Mouse (Mus musculus): ENCODE results near the gene Zfp106. TPM values are rescaled to one million over a fixed set of nuclear protein-coding genes. Genes with fewer than 3 reads are reported as not detected.

Zfp106 gene
- polyA plus RNA-seq, 1 experiment from 2014 or later: 15.6 TPM

GRCm38 (mm10) chr2:120499971-120500471 lies 63.6 kb downstream of the Zfp106 start:
- Histone ChIP-seq H3K4me3 (ENCODE audit: low read depth, low read length) (no peak overlapping the region), H3K27me3 (ENCODE audit: control insufficient read depth, insufficient read depth, low read depth, low read length) (no peaks in the 10 kb centered on the region), H3K36me3 (ENCODE audit: control insufficient read depth, insufficient read depth) (no peaks in the 10 kb centered on the region), H3K4me1 (ENCODE audit: control insufficient read depth, low read depth, low read length) (peaks cover 6% of the 10 kb centered on the region; the same call in 1 of the 2 replicates), H3K4me2 (ENCODE audit: low read depth, low read length) (no peak overlapping the region), H3K9me3 (replicated peaks; ENCODE audit: control insufficient read depth, low read length) (no peaks in the 10 kb centered on the region), H3K9ac (ENCODE audit: low read depth, low read length) (no peak overlapping the region), H3K27ac (ENCODE audit: low read length) (no peak overlapping the region)
- WGBS (ENCODE audit: insufficient replicate concordance): 8% methylated on average over 6 of the region's 6 CpGs
- peak; percentile 41; the same call in 1 of the 2 replicates for ATAC-seq (ENCODE audit: low read depth)

- H3K9me3 ChIP-seq (replicated peaks; ENCODE audit: control insufficient read depth, low read length): no peaks in the 10 kb centered on the region
- 52% methylated on average over 3 of the region's 3 CpGs for WGBS (ENCODE audit: insufficient replicate concordance)
- no peak for ATAC-seq (ENCODE audit: low read depth)
Observed at GRCm38 (mm10) chr2:120496511-120496910, 67.1 kb downstream of the Zfp106 start.

GRCm38 (mm10) chr2:120493254-120493653 lies 70.4 kb downstream of the Zfp106 start:
- Histone ChIP-seq H3K4me2 (ENCODE audit: low read depth, low read length) (no peak overlapping the region), H3K27ac (ENCODE audit: low read length) (no peak overlapping the region), H3K36me3 (ENCODE audit: control insufficient read depth, insufficient read depth) (no peaks in the 10 kb centered on the region), H3K9me3 (replicated peaks; ENCODE audit: control insufficient read depth, low read length) (no peaks in the 10 kb centered on the region), H3K27me3 (ENCODE audit: control insufficient read depth, insufficient read depth, low read depth, low read length) (no peaks in the 10 kb centered on the region), H3K9ac (ENCODE audit: low read depth, low read length) (no peak overlapping the region), H3K4me3 (ENCODE audit: low read depth, low read length) (no peak overlapping the region), H3K4me1 (ENCODE audit: control insufficient read depth, low read depth, low read length) (no peaks in the 10 kb centered on the region)
- WGBS (ENCODE audit: insufficient replicate concordance): 49% methylated on average over 4 of the region's 4 CpGs
- ATAC-seq (ENCODE audit: low read depth): no peak

More at GRCm38 (mm10) chr2:120496511-120496910, 67.1 kb downstream of the Zfp106 start:
- Histone ChIP-seq H3K36me3 (ENCODE audit: control insufficient read depth, insufficient read depth) (no peaks in the 10 kb centered on the region), H3K4me1 (ENCODE audit: control insufficient read depth, low read depth, low read length) (peaks cover 6% of the 10 kb centered on the region; the same call in 1 of the 2 replicates), H3K27ac (ENCODE audit: low read length) (no peak overlapping the region), H3K4me2 (ENCODE audit: low read depth, low read length) (no peak overlapping the region), H3K4me3 (ENCODE audit: low read depth, low read length) (no peak overlapping the region), H3K9ac (ENCODE audit: low read depth, low read length) (no peak overlapping the region), H3K27me3 (ENCODE audit: control insufficient read depth, insufficient read depth, low read depth, low read length) (no peaks in the 10 kb centered on the region)

GRCm38 (mm10) chr2:120484241-120484640 lies 79.4 kb downstream of the Zfp106 start:
- H3K4me3 ChIP-seq (ENCODE audit: low read depth, low read length): no peak overlapping the region
- H3K9me3 ChIP-seq (replicated peaks; ENCODE audit: control insufficient read depth, low read length): no peaks in the 10 kb centered on the region
- no peak for ATAC-seq (ENCODE audit: low read depth)
- no peak overlapping the region for H3K9ac ChIP-seq (ENCODE audit: low read depth, low read length)
- no peaks in the 10 kb centered on the region for H3K4me1 ChIP-seq (ENCODE audit: control insufficient read depth, low read depth, low read length)
- WGBS (ENCODE audit: insufficient replicate concordance): 70% methylated on average over 3 of the region's 3 CpGs
- H3K36me3 ChIP-seq (ENCODE audit: control insufficient read depth, insufficient read depth): no peaks in the 10 kb centered on the region
- no peaks in the 10 kb centered on the region for H3K27me3 ChIP-seq (ENCODE audit: control insufficient read depth, insufficient read depth, low read depth, low read length)
- H3K27ac ChIP-seq (ENCODE audit: low read length): no peak overlapping the region
- H3K4me2 ChIP-seq (ENCODE audit: low read depth, low read length): no peak overlapping the region

- Histone ChIP-seq H3K27ac (ENCODE audit: low read length) (no peak overlapping the region), H3K27me3 (ENCODE audit: control insufficient read depth, insufficient read depth, low read depth, low read length) (no peaks in the 10 kb centered on the region)
- no peak for ATAC-seq (ENCODE audit: low read depth)
Observed at GRCm38 (mm10) chr2:120482506-120483389, 80.9 kb downstream of the Zfp106 start.

GRCm38 (mm10) chr2:120481921-120482320 lies 81.7 kb downstream of the Zfp106 start:
- no peak overlapping the region for H3K4me3 ChIP-seq (ENCODE audit: low read depth, low read length)
- no peak overlapping the region for H3K4me2 ChIP-seq (ENCODE audit: low read depth, low read length)
- H3K9ac ChIP-seq (ENCODE audit: low read depth, low read length): no peak overlapping the region
- ATAC-seq (ENCODE audit: low read depth): no peak
- no peaks in the 10 kb centered on the region for H3K27me3 ChIP-seq (ENCODE audit: control insufficient read depth, insufficient read depth, low read depth, low read length)
- H3K27ac ChIP-seq (ENCODE audit: low read length): no peak overlapping the region
- H3K9me3 ChIP-seq (replicated peaks; ENCODE audit: control insufficient read depth, low read length): no peaks in the 10 kb centered on the region
- WGBS (ENCODE audit: insufficient replicate concordance): 36% methylated on average over 8 of the region's 8 CpGs
- no peaks in the 10 kb centered on the region for H3K4me1 ChIP-seq (ENCODE audit: control insufficient read depth, low read depth, low read length)
- H3K36me3 ChIP-seq (ENCODE audit: control insufficient read depth, insufficient read depth): no peaks in the 10 kb centered on the region

More at GRCm38 (mm10) chr2:120482506-120483389, 80.9 kb downstream of the Zfp106 start:
- Histone ChIP-seq H3K36me3 (ENCODE audit: control insufficient read depth, insufficient read depth) (no peaks in the 10 kb centered on the region), H3K4me1 (ENCODE audit: control insufficient read depth, low read depth, low read length) (no peaks in the 10 kb centered on the region), H3K9ac (ENCODE audit: low read depth, low read length) (no peak overlapping the region), H3K4me2 (ENCODE audit: low read depth, low read length) (no peak overlapping the region), H3K4me3 (ENCODE audit: low read depth, low read length) (no peak overlapping the region), H3K9me3 (replicated peaks; ENCODE audit: control insufficient read depth, low read length) (no peaks in the 10 kb centered on the region)
- 42% methylated on average over 8 of the region's 8 CpGs for WGBS (ENCODE audit: insufficient replicate concordance)

GRCm38 (mm10) chr2:120478600-120478999 lies 85.0 kb downstream of the Zfp106 start:
- H3K27me3 ChIP-seq (ENCODE audit: control insufficient read depth, insufficient read depth, low read depth, low read length): no peaks in the 10 kb centered on the region
- no peak overlapping the region for H3K9ac ChIP-seq (ENCODE audit: low read depth, low read length)
- no peak overlapping the region for H3K4me2 ChIP-seq (ENCODE audit: low read depth, low read length)
- no peak overlapping the region for H3K27ac ChIP-seq (ENCODE audit: low read length)
- 28% methylated on average over 3 of the region's 3 CpGs for WGBS (ENCODE audit: insufficient replicate concordance)
- no peak overlapping the region for H3K4me3 ChIP-seq (ENCODE audit: low read depth, low read length)
- no peaks in the 10 kb centered on the region for H3K4me1 ChIP-seq (ENCODE audit: control insufficient read depth, low read depth, low read length)
- no peaks in the 10 kb centered on the region for H3K36me3 ChIP-seq (ENCODE audit: control insufficient read depth, insufficient read depth)
- H3K9me3 ChIP-seq (replicated peaks; ENCODE audit: control insufficient read depth, low read length): no peaks in the 10 kb centered on the region
- ATAC-seq (ENCODE audit: low read depth): peak; percentile 45; the same call in 1 of the 2 replicates

- no peak for ATAC-seq (ENCODE audit: low read depth)
- no peak overlapping the region for H3K9ac ChIP-seq (ENCODE audit: low read depth, low read length)
Observed at GRCm38 (mm10) chr2:120476277-120477087, 87.2 kb downstream of the Zfp106 start.

More at GRCm38 (mm10) chr2:120476277-120477087, 87.2 kb downstream of the Zfp106 start:
- H3K27me3 ChIP-seq (ENCODE audit: control insufficient read depth, insufficient read depth, low read depth, low read length): no peaks in the 10 kb centered on the region
- H3K36me3 ChIP-seq (ENCODE audit: control insufficient read depth, insufficient read depth): no peaks in the 10 kb centered on the region
- H3K27ac ChIP-seq (ENCODE audit: low read length): no peak overlapping the region
- H3K9me3 ChIP-seq (replicated peaks; ENCODE audit: control insufficient read depth, low read length): no peaks in the 10 kb centered on the region
- WGBS (ENCODE audit: insufficient replicate concordance): 78% methylated on average over 13 of the region's 13 CpGs
- H3K4me3 ChIP-seq (ENCODE audit: low read depth, low read length): no peak overlapping the region
- no peak overlapping the region for H3K4me2 ChIP-seq (ENCODE audit: low read depth, low read length)
- H3K4me1 ChIP-seq (ENCODE audit: control insufficient read depth, low read depth, low read length): no peaks in the 10 kb centered on the region

Measured in liver, embryonic 16.5 days (tissue).